Mouse (Mus musculus) cerebellum, adult 2 months (tissue): ENCODE measurements at regions not wholly inside any gene's neighbourhood (a gene's known extent, or its start where the extent isn't known, plus 50 kb on each side); places are given as distances from the start of the nearest gene placed in this dataset.

Experiments
- DNase-seq, 2 experiments: peaks; one replicate each; pipeline ENCODE4 v3.0.0; 2021
- H3K27ac ChIP-seq: fragments of 200-500 bp; 2 replicates; pipeline ENCODE4 v1.5.1; 2012; ENCODE audit warnings: low read length, control low read depth, inconsistent platforms; ENCODE audit not compliant: insufficient read depth
- H3K27me3 ChIP-seq: fragments of 200-500 bp; 2 replicates; pipeline ENCODE4 v1.6.1; 2012; ENCODE audit warnings: inconsistent platforms, mild to moderate bottlenecking, low read length, moderate library complexity; ENCODE audit not compliant: control insufficient read depth, insufficient read depth
- H3K4me1 ChIP-seq: fragments of 200-500 bp; 2 replicates; pipeline ENCODE4 v1.6.1; 2011; ENCODE audit warnings: low read length; ENCODE audit not compliant: control insufficient read depth, insufficient read depth
- H3K4me3 ChIP-seq: fragments of 200-500 bp; replicated peaks from 2 replicates; pipeline ENCODE3; 2011; ENCODE audit warnings: mild to moderate bottlenecking, low read depth, low read length, control low read depth; ENCODE audit not compliant: insufficient read depth
- CTCF ChIP-seq: fragments of 200-500 bp; IDR thresholded peaks from 2 replicates; pipeline ENCODE4 v1.5.1; 2011; ENCODE audit warnings: low read depth, mild to moderate bottlenecking, control low read depth, low read length, moderate library complexity, borderline replicate concordance; ENCODE audit not compliant: insufficient read depth
- POLR2A ChIP-seq: fragments of 200-500 bp; IDR thresholded peaks from 2 replicates; pipeline ENCODE4 v1.6.1; 2011; ENCODE audit warnings: low read length, control low read depth, borderline replicate concordance; ENCODE audit not compliant: insufficient read depth
- WGBS: fragments of 180-500 bp; shearing (Covaris S2); methylation state at CpG from one replicate; pipeline ENCODE4 v1.1.7; 2018; 5-methylcytosine and 5-hydroxymethylcytosine counted together

GRCm38 (mm10) chr3:34512503-34513145 is 137.6 kb upstream of the Sox2 start:
- DNase-seq: no peak
- 75% methylated on average over 13 of the region's 13 CpGs for whole genome bisulfite sequencing
- TF ChIP-seq POLR2A (no peak), CTCF (no peak)

GRCm38 (mm10) chr3:34510723-34511122 is 139.5 kb upstream of the Sox2 start:
- 88% methylated on average over 4 of the region's 4 CpGs for WGBS
- DNase-seq: no peak
- no peaks in the 10 kb centered on the region for H3K27me3 ChIP-seq
- no peak overlapping the region for H3K27ac ChIP-seq
- no peak overlapping the region for H3K4me3 ChIP-seq
- H3K4me1 ChIP-seq: no peaks in the 10 kb centered on the region
- TF ChIP-seq POLR2A (no peak), CTCF (no peak)

More at GRCm38 (mm10) chr3:34512503-34513145, 137.6 kb upstream of the Sox2 start:
- Histone ChIP-seq H3K27me3 (no peaks in the 10 kb centered on the region), H3K27ac (no peak overlapping the region), H3K4me3 (no peak overlapping the region), H3K4me1 (no peaks in the 10 kb centered on the region)

GRCm38 (mm10) chr3:34509160-34509559 is 141.0 kb upstream of the Sox2 start:
- no peak overlapping the region for H3K27ac ChIP-seq
- H3K4me3 ChIP-seq: no peak overlapping the region
- DNase-seq: no peak
- H3K27me3 ChIP-seq: no peaks in the 10 kb centered on the region
- WGBS: 38% methylated on average over 5 of the region's 5 CpGs
- TF ChIP-seq POLR2A (no peak), CTCF (no peak)
- H3K4me1 ChIP-seq: no peaks in the 10 kb centered on the region

- no peaks in the 10 kb centered on the region for H3K27me3 ChIP-seq
- no peaks in the 10 kb centered on the region for H3K4me1 ChIP-seq
- no peak for DNase-seq
- H3K27ac ChIP-seq: no peak overlapping the region
- TF ChIP-seq POLR2A: no peak
- no peak for TF ChIP-seq CTCF
- H3K4me3 ChIP-seq: no peak overlapping the region
- WGBS: 44% methylated on average over 3 of the region's 3 CpGs
Measured at GRCm38 (mm10) chr3:34504573-34504894, 145.7 kb upstream of the Sox2 start.

GRCm38 (mm10) chr3:34503874-34504572 is 146.2 kb upstream of the Sox2 start:
- no peak for DNase-seq
- H3K4me1 ChIP-seq: no peaks in the 10 kb centered on the region
- no peaks in the 10 kb centered on the region for H3K27me3 ChIP-seq
- TF ChIP-seq POLR2A (no peak), CTCF (no peak)
- 72% methylated on average over 13 of the region's 13 CpGs for WGBS
- no peak overlapping the region for H3K4me3 ChIP-seq
- no peak overlapping the region for H3K27ac ChIP-seq

GRCm38 (mm10) chr3:34496839-34497238 is 153.4 kb upstream of the Sox2 start:
- Histone ChIP-seq H3K4me3 (no peak overlapping the region), H3K27ac (no peak overlapping the region), H3K4me1 (no peaks in the 10 kb centered on the region; the same call in 1 of the 2 replicates), H3K27me3 (no peaks in the 10 kb centered on the region)
- DNase-seq: no peak
- TF ChIP-seq CTCF (no peak), POLR2A (no peak)
- 18% methylated on average over 8 of the region's 8 CpGs for WGBS

- WGBS: 72% methylated on average over 3 of the region's 3 CpGs
Measured at GRCm38 (mm10) chr3:34495615-34496014, 154.6 kb upstream of the Sox2 start.

GRCm38 (mm10) chr3:34493921-34494320 is 156.3 kb upstream of the Sox2 start:
- H3K4me1 ChIP-seq: no peaks in the 10 kb centered on the region; the same call in 1 of the 2 replicates
- no peak overlapping the region for H3K4me3 ChIP-seq
- DNase-seq: no peak
- no peak overlapping the region for H3K27ac ChIP-seq
- H3K27me3 ChIP-seq: no peaks in the 10 kb centered on the region
- TF ChIP-seq POLR2A (no peak), CTCF (no peak)

More at GRCm38 (mm10) chr3:34495615-34496014, 154.6 kb upstream of the Sox2 start:
- no peak for DNase-seq
- no peak overlapping the region for H3K27ac ChIP-seq
- no peaks in the 10 kb centered on the region; the same call in 1 of the 2 replicates for H3K4me1 ChIP-seq
- no peak overlapping the region for H3K4me3 ChIP-seq
- H3K27me3 ChIP-seq: no peaks in the 10 kb centered on the region
- no peak for TF ChIP-seq CTCF
- TF ChIP-seq POLR2A: no peak
